Mouse (Mus musculus): Measurements from ENCODE around the gene Rpp25l.
"Not testable (repeated sequence)": the region's sequence is repeated elsewhere in the genome, so short reads cannot be mapped to it uniquely, and the experiment has no call there.

Rpp25l gene

GRCm38 (mm10) chr4:41713197-41714067, at the start of gene Rpp25l:
Gene Rpp25l, minus strand, starts transcription at chr4:41713534.
- peak; percentile 89 for DNase-seq (ENCODE audit: low read depth, low spot score)

- not testable (repeated sequence) for DNase-seq (ENCODE audit: low read depth, low spot score)
Measured at GRCm38 (mm10) chr4:41762688-41763114, 49.4 kb upstream of the Rpp25l start.

- DNase-seq (ENCODE audit: low read depth, low spot score): peak; percentile 51
Measured at GRCm38 (mm10) chr4:41762099-41762687, 48.9 kb upstream of the Rpp25l start.

GRCm38 (mm10) chr4:41761680-41762079, 48.3 kb upstream of the Rpp25l start:
- no peak for DNase-seq (ENCODE audit: low read depth, low spot score)

- no peak for DNase-seq (ENCODE audit: low read depth, low spot score)
Measured at GRCm38 (mm10) chr4:41760911-41761310, 47.6 kb upstream of the Rpp25l start.

GRCm38 (mm10) chr4:41760288-41760721, 47.0 kb upstream of the Rpp25l start:
- DNase-seq (ENCODE audit: low read depth, low spot score): peak; percentile 81

- DNase-seq (ENCODE audit: low read depth, low spot score): no peak
Measured at GRCm38 (mm10) chr4:41759656-41760287, 46.4 kb upstream of the Rpp25l start.

- DNase-seq (ENCODE audit: low read depth, low spot score): no peak
Measured at GRCm38 (mm10) chr4:41759206-41759605, 45.9 kb upstream of the Rpp25l start.

GRCm38 (mm10) chr4:41758701-41759100, 45.4 kb upstream of the Rpp25l start:
- DNase-seq (ENCODE audit: low read depth, low spot score): no peak

- DNase-seq (ENCODE audit: low read depth, low spot score): no peak
Measured at GRCm38 (mm10) chr4:41758021-41758420, 44.7 kb upstream of the Rpp25l start.

GRCm38 (mm10) chr4:41757321-41757720, 44.0 kb upstream of the Rpp25l start:
- no peak for DNase-seq (ENCODE audit: low read depth, low spot score)

GRCm38 (mm10) chr4:41756440-41756839, 43.1 kb upstream of the Rpp25l start:
- DNase-seq (ENCODE audit: low read depth, low spot score): no peak

GRCm38 (mm10) chr4:41755338-41756305, 42.3 kb upstream of the Rpp25l start, which contains the start of gene Sigmar1:
Gene Sigmar1, minus strand, starts transcription at chr4:41756157.
- DNase-seq (ENCODE audit: low read depth, low spot score): peak; percentile 83

- no peak for DNase-seq (ENCODE audit: low read depth, low spot score)
Measured at GRCm38 (mm10) chr4:41754797-41755337, 41.5 kb upstream of the Rpp25l start, which contains the start of gene Galt. Gene Galt, plus strand, starts transcription at chr4:41755228.

GRCm38 (mm10) chr4:41745021-41745420, 31.7 kb upstream of the Rpp25l start:
- DNase-seq (ENCODE audit: low read depth, low spot score): no peak

- no peak for DNase-seq (ENCODE audit: low read depth, low spot score)
Measured at GRCm38 (mm10) chr4:41744131-41744530, 30.8 kb upstream of the Rpp25l start.

- peak; percentile 91 for DNase-seq (ENCODE audit: low read depth, low spot score)
Measured at GRCm38 (mm10) chr4:41741158-41741560, 27.8 kb upstream of the Rpp25l start.

- no peak for DNase-seq (ENCODE audit: low read depth, low spot score)
Measured at GRCm38 (mm10) chr4:41740380-41741157, 27.2 kb upstream of the Rpp25l start.

- no peak for DNase-seq (ENCODE audit: low read depth, low spot score)
Measured at GRCm38 (mm10) chr4:41739260-41739659, 25.9 kb upstream of the Rpp25l start.

GRCm38 (mm10) chr4:41738256-41738603, 24.9 kb upstream of the Rpp25l start:
- DNase-seq (ENCODE audit: low read depth, low spot score): no peak

Measured in embryo, embryonic 11.5 days (tissue).